Mouse (Mus musculus) intestine, postnatal 0 days (tissue): Measurements from ENCODE around the gene Gm29427. TPM values are rescaled to one million over a fixed set of nuclear protein-coding genes. Genes with fewer than 3 reads are reported as not detected.

Experiments used
- ATAC-seq: fragments of 200-750 bp; cut with Nextera tagmentation; 2 replicates; pipeline ENCODE4 v1.8.0; 2017; ENCODE audit warnings: mild to moderate bottlenecking, moderate TSS enrichment, moderate library complexity
- H3K27ac ChIP-seq: fragments of 300-500 bp; sonication (generic); 2 replicates; pipeline ENCODE4 v1.5.1; 2014; ENCODE audit warnings: mild to moderate bottlenecking, low read depth, low read length, moderate library complexity
- H3K27me3 ChIP-seq: fragments of 300-500 bp; sonication (generic); replicated peaks from 2 replicates; pipeline ENCODE4 v1.6.1; 2014; ENCODE audit warnings: low read length, mixed read lengths; ENCODE audit not compliant: control insufficient read depth, insufficient read depth
- H3K36me3 ChIP-seq: fragments of 300-500 bp; sonication (generic); 2 replicates; pipeline ENCODE4 v1.6.1; 2014; ENCODE audit warnings: mild to moderate bottlenecking, moderate library complexity; ENCODE audit not compliant: control insufficient read depth, insufficient read depth
- H3K4me1 ChIP-seq: fragments of 300-500 bp; sonication (generic); replicated peaks from 2 replicates; pipeline ENCODE4 v1.6.1; 2014; ENCODE audit warnings: antibody characterized with exemption, low read length, mixed read lengths; ENCODE audit not compliant: control insufficient read depth, insufficient read depth
- H3K4me2 ChIP-seq: fragments of 300-500 bp; sonication (generic); replicated peaks from 2 replicates; pipeline ENCODE4 v1.6.1; 2014; ENCODE audit warnings: low read depth, mild to moderate bottlenecking, moderate library complexity
- H3K4me3 ChIP-seq: fragments of 300-500 bp; sonication (generic); 2 replicates; pipeline ENCODE4 v1.5.1; 2014; ENCODE audit warnings: low read depth, low read length
- H3K9ac ChIP-seq: fragments of 300-500 bp; sonication (generic); 2 replicates; pipeline ENCODE4 v1.6.1; 2014; ENCODE audit warnings: mild to moderate bottlenecking, low read depth, low read length
- H3K9me3 ChIP-seq: fragments of 300-500 bp; sonication (generic); 2 replicates; pipeline ENCODE4 v1.6.1; 2016; ENCODE audit warnings: mixed run types; ENCODE audit not compliant: control insufficient read depth
- CTCF ChIP-seq: sonication (generic); IDR thresholded peaks from 2 replicates; pipeline ENCODE4 v1.5.1; 2016; ENCODE audit warnings: low read depth, mild to moderate bottlenecking, control low read depth, antibody characterized with exemption, moderate library complexity
- WGBS: fragments of 180-500 bp; shearing (Covaris S2); extraction: QIAGEN DNeasy Blood & Tissue Kit; methylation state at CpG from one replicate; pipeline ENCODE4 v1.1.7; 2014; 5-methylcytosine and 5-hydroxymethylcytosine counted together
- polyA plus RNA-seq: library from polyadenylated mRNA; unstranded; fragments of >200 nt; fragmentation: Nextera tagmentation; extraction: Ambion mirVana; gene quantifications from 2 replicates; pipeline ENCODE4 v1.2.1, GENCODE M21; 2015

The Gm29427 gene
- polyA plus RNA-seq, 1 experiment from 2014 or later: 0.20 TPM

- H3K27me3 ChIP-seq: no peaks in the 10 kb centered on the region
- 44% methylated on average over 4 of the region's 4 CpGs for WGBS
- peaks cover 15% of the 10 kb centered on the region for H3K4me1 ChIP-seq
- no peak overlapping the region for H3K9ac ChIP-seq
- H3K36me3 ChIP-seq: peaks cover 49% of the 10 kb centered on the region
- no peak for TF ChIP-seq CTCF
- H3K9me3 ChIP-seq: no peaks in the 10 kb centered on the region
- ATAC-seq: no peak
- no peak overlapping the region for H3K4me2 ChIP-seq
- no peak overlapping the region for H3K4me3 ChIP-seq
- peak overlapping the region; percentile 51; the same call in 1 of the 2 replicates for H3K27ac ChIP-seq
Observed at GRCm38 (mm10) chr1:130740227-130740648, 24.6 kb upstream of the Gm29427 start.

GRCm38 (mm10) chr1:130739636-130740035 lies 24.0 kb upstream of the Gm29427 start:
- no peak overlapping the region for H3K4me2 ChIP-seq
- H3K4me1 ChIP-seq: peaks cover 16% of the 10 kb centered on the region

GRCm38 (mm10) chr1:130738551-130739106 lies 23.0 kb upstream of the Gm29427 start:
- no peaks in the 10 kb centered on the region for H3K9me3 ChIP-seq
- peak; percentile 16; the same call in 1 of the 2 replicates for ATAC-seq
- H3K4me1 ChIP-seq: peaks cover 18% of the 10 kb centered on the region
- H3K9ac ChIP-seq: no peak overlapping the region
- no peak overlapping the region; the same call in 1 of the 2 replicates for H3K4me2 ChIP-seq
- H3K36me3 ChIP-seq: peaks cover 40% of the 10 kb centered on the region
- H3K4me3 ChIP-seq: no peak overlapping the region
- H3K27me3 ChIP-seq: no peaks in the 10 kb centered on the region
- no peak for TF ChIP-seq CTCF
- peak overlapping the region; percentile 9 for H3K27ac ChIP-seq
- WGBS: 28% methylated on average over 3 of the region's 3 CpGs

More at GRCm38 (mm10) chr1:130739636-130740035, 24.0 kb upstream of the Gm29427 start:
- H3K27me3 ChIP-seq: no peaks in the 10 kb centered on the region
- H3K36me3 ChIP-seq: peaks cover 44% of the 10 kb centered on the region
- TF ChIP-seq CTCF: no peak
- peak overlapping the region; percentile 60; the same call in 1 of the 2 replicates for H3K27ac ChIP-seq
- no peak for ATAC-seq
- no peak overlapping the region for H3K9ac ChIP-seq
- no peaks in the 10 kb centered on the region for H3K9me3 ChIP-seq
- WGBS: 32% methylated on average over 3 of the region's 3 CpGs
- no peak overlapping the region for H3K4me3 ChIP-seq

GRCm38 (mm10) chr1:130737916-130738315 lies 22.3 kb upstream of the Gm29427 start:
- no peaks in the 10 kb centered on the region for H3K27me3 ChIP-seq
- H3K4me1 ChIP-seq: peaks cover 20% of the 10 kb centered on the region
- no peaks in the 10 kb centered on the region for H3K9me3 ChIP-seq
- H3K36me3 ChIP-seq: peaks cover 34% of the 10 kb centered on the region
- H3K9ac ChIP-seq: no peak overlapping the region
- H3K27ac ChIP-seq: peak overlapping the region; percentile 9
- WGBS: 67% methylated on average over 7 of the region's 7 CpGs
- no peak for ATAC-seq
- H3K4me2 ChIP-seq: no peak overlapping the region
- TF ChIP-seq CTCF: no peak
- H3K4me3 ChIP-seq: no peak overlapping the region

GRCm38 (mm10) chr1:130737411-130737881 lies 21.8 kb upstream of the Gm29427 start:
- TF ChIP-seq CTCF: no peak
- 22% methylated on average over 11 of the region's 11 CpGs for WGBS
- 0 out of 2 replicates have a peak overlapping the region, but pooled peaks have one; percentile 15 for H3K27ac ChIP-seq
- H3K27me3 ChIP-seq: no peaks in the 10 kb centered on the region
- ATAC-seq: peak; percentile 64
- H3K9me3 ChIP-seq: no peaks in the 10 kb centered on the region
- H3K9ac ChIP-seq: no peak overlapping the region
- H3K4me2 ChIP-seq: peak overlapping the region; percentile 38
- H3K4me3 ChIP-seq: no peak overlapping the region
- H3K36me3 ChIP-seq: peaks cover 29% of the 10 kb centered on the region
- H3K4me1 ChIP-seq: peaks cover 20% of the 10 kb centered on the region

GRCm38 (mm10) chr1:130734852-130735251 lies 19.3 kb upstream of the Gm29427 start:
- Histone ChIP-seq H3K4me1 (peaks cover 5% of the 10 kb centered on the region; the same call in 1 of the 2 replicates), H3K4me2 (peak overlapping the region; percentile 62), H3K9ac (peak overlapping the region; percentile 22; the same call in 1 of the 2 replicates), H3K36me3 (0 out of 2 replicates have a peak, but pooled peaks cover 5% of the 10 kb centered on the region), H3K27ac (peak overlapping the region; percentile 57), H3K9me3 (no peaks in the 10 kb centered on the region), H3K27me3 (no peaks in the 10 kb centered on the region), H3K4me3 (peak overlapping the region; percentile 49)
- 19% methylated on average over 8 of the region's 8 CpGs for WGBS
- TF ChIP-seq CTCF: no peak
- ATAC-seq: no peak
